Mouse (Mus musculus) intestine, embryonic 16.5 days (tissue): ENCODE measurements around the gene Tmem236. TPM values are rescaled to one million over a fixed set of nuclear protein-coding genes. Genes with fewer than 3 reads are reported as not detected.

ENCODE experiments used
- ATAC-seq: fragments of 200-750 bp; cut with Nextera tagmentation; 2 replicates; pipeline ENCODE4 v1.8.0; 2017; ENCODE audit warnings: moderate TSS enrichment, moderate library complexity
- H3K27ac ChIP-seq: fragments of 300-500 bp; sonication (generic); 2 replicates; pipeline ENCODE4 v1.5.1; 2014; ENCODE audit warnings: mild to moderate bottlenecking, low read length
- H3K27me3 ChIP-seq: fragments of 300-500 bp; sonication (generic); replicated peaks from 2 replicates; pipeline ENCODE4 v1.6.1; 2014; ENCODE audit warnings: low read length, control low read depth, mixed read lengths; ENCODE audit not compliant: control insufficient read depth, insufficient read depth
- H3K36me3 ChIP-seq: fragments of 300-500 bp; sonication (generic); 2 replicates; pipeline ENCODE4 v1.6.1; 2014; ENCODE audit warnings: low read length, control low read depth; ENCODE audit not compliant: control insufficient read depth, insufficient read depth
- H3K4me1 ChIP-seq: fragments of 300-500 bp; sonication (generic); 2 replicates; pipeline ENCODE4 v1.6.1; 2014; ENCODE audit warnings: low read length, control low read depth, mixed read lengths; ENCODE audit not compliant: control insufficient read depth, insufficient read depth
- H3K4me2 ChIP-seq: fragments of 300-500 bp; sonication (generic); 2 replicates; pipeline ENCODE4 v1.6.1; 2014; ENCODE audit warnings: low read depth, low read length, control low read depth
- H3K4me3 ChIP-seq: fragments of 300-500 bp; sonication (generic); 2 replicates; pipeline ENCODE4 v1.5.1; 2014; ENCODE audit warnings: mild to moderate bottlenecking, low read length
- H3K9ac ChIP-seq: fragments of 300-500 bp; sonication (generic); 2 replicates; pipeline ENCODE4 v1.6.1; 2014; ENCODE audit warnings: low read depth, low read length
- H3K9me3 ChIP-seq: fragments of 300-500 bp; sonication (generic); 2 replicates; pipeline ENCODE4 v1.6.1; 2016; ENCODE audit warnings: low read length, control low read depth; ENCODE audit not compliant: control insufficient read depth
- WGBS: fragments of 180-500 bp; shearing (Covaris S2); extraction: QIAGEN DNeasy Blood & Tissue Kit; methylation state at CpG from one replicate; pipeline ENCODE4 v1.1.7; 2014; 5-methylcytosine and 5-hydroxymethylcytosine counted together
- polyA plus RNA-seq: library from polyadenylated mRNA; unstranded; fragments of >200 nt; fragmentation: Nextera tagmentation; extraction: Ambion mirVana; gene quantifications from 2 replicates; pipeline ENCODE4 v1.2.1, GENCODE M21; 2015

Tmem236 gene
- polyA plus RNA-seq, 1 experiment from 2014 or later, result 28.5 TPM

DNA sequence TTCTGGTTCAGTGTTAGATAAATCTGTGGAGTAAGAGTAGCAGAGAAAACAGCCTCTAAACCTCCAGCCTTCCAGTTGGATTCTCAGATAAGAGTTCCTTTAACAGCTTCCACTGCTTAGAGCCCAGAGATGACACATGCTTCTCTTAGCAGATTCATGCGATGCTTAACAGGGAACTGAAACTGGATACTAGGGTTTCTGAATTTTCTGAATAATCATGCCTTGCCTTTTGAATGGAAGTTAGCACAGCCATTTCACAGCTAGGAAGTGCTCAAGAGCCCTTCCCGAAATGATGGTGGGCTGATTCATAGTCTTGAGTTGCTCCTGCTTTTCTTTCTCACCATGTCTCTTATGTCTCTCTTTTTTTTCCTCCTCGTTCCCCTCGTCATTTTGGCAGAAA, 32.5 kb downstream of the Tmem236 start:
- no peak for ATAC-seq
- H3K9ac ChIP-seq, result no peak overlapping the region
- H3K9me3 ChIP-seq, result no peaks in the 10 kb centered on the region
- H3K27ac ChIP-seq, result no peak overlapping the region
- H3K36me3 ChIP-seq, result no peaks in the 10 kb centered on the region
- 82% methylated on average over 4 of the region's 4 CpGs for WGBS
- H3K27me3 ChIP-seq, result no peaks in the 10 kb centered on the region
- no peaks in the 10 kb centered on the region for H3K4me1 ChIP-seq
- H3K4me2 ChIP-seq, result no peak overlapping the region
- H3K4me3 ChIP-seq, result no peak overlapping the region

DNA sequence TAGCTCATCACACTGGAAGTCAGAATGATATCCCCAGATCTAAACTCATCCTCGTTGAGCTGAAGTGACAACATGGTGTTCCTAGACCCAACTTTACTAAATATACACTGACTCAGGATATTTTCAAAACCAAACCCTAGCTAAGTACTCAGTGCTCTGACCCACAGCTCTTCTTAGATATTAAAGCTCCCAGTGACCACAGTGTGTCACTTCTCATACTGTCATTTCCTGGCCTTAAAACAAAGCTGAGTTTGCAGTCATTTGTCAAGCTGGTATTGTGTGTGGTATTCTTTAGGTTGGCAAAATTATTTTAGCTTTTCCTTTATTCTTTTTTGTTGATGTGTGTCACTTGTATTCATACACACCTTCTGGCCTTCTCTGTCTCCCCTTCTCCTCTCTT, 36.4 kb downstream of the Tmem236 start:
- Histone ChIP-seq H3K9ac (no peak overlapping the region), H3K9me3 (no peaks in the 10 kb centered on the region), H3K27ac (no peak overlapping the region), H3K36me3 (no peaks in the 10 kb centered on the region), H3K4me2 (no peak overlapping the region), H3K4me3 (no peak overlapping the region), H3K4me1 (0 out of 2 replicates have a peak, but pooled peaks cover 3% of the 10 kb centered on the region), H3K27me3 (no peaks in the 10 kb centered on the region)
- ATAC-seq, result no peak
- 87% methylated on average over 1 of the region's 1 CpGs for WGBS

DNA sequence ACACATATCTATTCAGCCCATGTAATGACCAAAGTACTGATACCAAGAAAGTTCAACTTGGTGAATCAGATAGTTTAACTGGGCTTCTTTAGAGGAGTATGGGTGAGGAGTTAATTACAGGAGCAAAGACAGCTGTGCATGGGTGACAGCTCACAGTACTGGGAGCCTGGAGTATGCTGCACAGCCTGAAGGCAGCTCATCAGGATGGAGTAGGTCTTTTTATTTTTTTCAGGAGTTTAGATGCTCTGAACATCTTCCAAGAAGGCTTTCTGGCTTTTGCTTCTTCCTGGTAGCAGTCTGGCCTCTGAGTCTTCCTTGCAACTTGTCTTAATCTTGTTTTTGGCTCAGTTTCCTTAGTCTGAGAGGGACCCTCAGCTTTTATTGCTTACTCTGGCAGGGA, 37.3 kb downstream of the Tmem236 start:
- no peaks in the 10 kb centered on the region for H3K27me3 ChIP-seq
- H3K9me3 ChIP-seq, result no peaks in the 10 kb centered on the region
- ATAC-seq, result peak; percentile 45; the same call in 1 of the 2 replicates
- no peak overlapping the region for H3K9ac ChIP-seq
- H3K27ac ChIP-seq, result no peak overlapping the region
- H3K4me3 ChIP-seq, result no peak overlapping the region
- 0 out of 2 replicates have a peak, but pooled peaks cover 3% of the 10 kb centered on the region for H3K4me1 ChIP-seq
- no peaks in the 10 kb centered on the region for H3K36me3 ChIP-seq
- H3K4me2 ChIP-seq, result no peak overlapping the region

DNA sequence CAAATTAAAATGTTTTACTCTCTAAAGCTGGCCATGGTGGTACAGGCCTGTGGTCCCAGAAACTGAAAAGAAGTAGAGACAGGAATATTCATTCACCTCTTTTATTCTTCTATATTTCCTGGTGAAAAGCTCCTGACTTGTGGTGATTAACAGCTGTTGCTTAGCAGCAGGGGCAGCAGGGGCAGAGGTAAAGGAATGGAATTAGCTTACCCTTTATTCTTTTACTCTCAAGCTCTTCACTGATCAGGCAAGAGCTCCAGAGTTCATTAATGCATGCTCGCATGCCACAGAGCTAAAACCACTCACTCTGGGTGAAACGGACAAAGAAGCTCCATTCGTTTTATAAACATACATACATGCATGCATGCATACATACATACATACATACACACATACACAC, 40.4 kb downstream of the Tmem236 start:
- no peaks in the 10 kb centered on the region for H3K27me3 ChIP-seq
- 48% methylated on average over 3 of the region's 3 CpGs for WGBS
- H3K36me3 ChIP-seq, result no peaks in the 10 kb centered on the region
- H3K4me1 ChIP-seq, result 0 out of 2 replicates have a peak, but pooled peaks cover 3% of the 10 kb centered on the region
- H3K4me3 ChIP-seq, result no peak overlapping the region
- peak; percentile 42; the same call in 1 of the 2 replicates for ATAC-seq
- H3K27ac ChIP-seq, result no peak overlapping the region; the same call in 1 of the 2 replicates
- H3K4me2 ChIP-seq, result no peak overlapping the region
- no peaks in the 10 kb centered on the region for H3K9me3 ChIP-seq
- H3K9ac ChIP-seq, result no peak overlapping the region

DNA sequence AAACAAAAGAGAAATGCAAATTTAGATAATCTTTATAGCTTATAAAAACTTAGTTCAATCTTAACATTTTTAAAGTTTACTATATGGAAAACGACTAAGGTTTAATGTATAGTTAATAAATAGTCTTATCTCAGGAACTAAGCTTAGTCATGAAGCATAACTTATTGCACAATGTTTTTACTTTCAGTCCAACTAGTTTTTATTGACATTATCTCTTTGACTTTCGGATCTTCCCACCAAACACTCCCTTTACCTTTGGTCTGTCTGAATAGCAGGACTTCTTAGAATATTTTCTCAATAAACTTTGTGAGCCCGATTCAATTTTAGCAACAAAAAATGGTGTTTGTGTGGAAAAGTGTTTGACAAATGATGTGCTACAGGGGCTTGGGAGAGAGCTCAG, 42.3 kb downstream of the Tmem236 start:
- Histone ChIP-seq H3K36me3 (no peaks in the 10 kb centered on the region), H3K9me3 (no peaks in the 10 kb centered on the region), H3K27ac (peak overlapping the region; percentile 2; the same call in 1 of the 2 replicates), H3K4me3 (no peak overlapping the region), H3K9ac (no peak overlapping the region), H3K4me2 (no peak overlapping the region), H3K4me1 (0 out of 2 replicates have a peak, but pooled peaks cover 3% of the 10 kb centered on the region), H3K27me3 (no peaks in the 10 kb centered on the region)
- WGBS, result 50% methylated on average over 3 of the region's 3 CpGs
- peak; percentile 60 for ATAC-seq

DNA sequence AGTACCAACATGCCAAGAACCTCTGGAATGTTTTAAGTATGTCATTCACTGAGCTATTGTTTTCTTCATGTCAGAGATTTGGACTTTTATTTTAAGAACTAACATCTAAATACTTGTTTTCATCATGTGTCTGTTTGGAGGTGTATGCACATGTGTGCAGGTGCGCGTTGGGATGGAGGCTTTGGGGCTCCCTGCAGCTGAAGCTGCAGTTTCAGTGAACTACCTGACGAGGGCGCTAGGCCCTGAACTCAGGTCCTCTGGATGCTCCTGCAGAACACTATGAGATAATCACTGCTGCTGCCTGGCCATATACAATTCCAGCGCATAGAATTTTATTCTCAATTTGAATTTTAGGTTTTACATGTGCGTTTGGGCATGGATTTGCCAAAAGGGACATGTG, 43.8 kb downstream of the Tmem236 start:
- H3K4me2 ChIP-seq, result no peak overlapping the region
- 77% methylated on average over 6 of the region's 6 CpGs for WGBS

DNA sequence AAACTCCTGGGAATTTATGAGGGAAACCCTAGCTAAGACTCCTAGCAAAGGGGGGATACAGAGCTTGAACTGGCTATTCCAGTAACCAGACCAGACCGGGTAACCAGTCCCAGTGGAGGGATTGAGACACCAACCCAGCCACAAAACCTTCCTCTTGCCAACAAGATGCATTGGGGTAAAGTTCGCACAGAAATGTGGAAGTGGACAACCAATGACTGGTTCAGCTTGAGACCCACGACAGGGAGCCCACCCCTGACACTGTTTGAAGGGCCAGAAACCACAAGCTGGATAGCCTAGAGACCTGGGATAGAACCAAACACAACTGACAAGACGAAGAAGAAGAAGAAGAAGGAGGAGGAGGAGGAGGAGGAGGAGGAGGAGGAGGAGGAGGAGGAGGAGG, 50.1 kb downstream of the Tmem236 start:
- Histone ChIP-seq H3K36me3 (no peaks in the 10 kb centered on the region), H3K9ac (no peak overlapping the region), H3K4me3 (no peak overlapping the region), H3K4me1 (no peaks in the 10 kb centered on the region; the same call in 1 of the 2 replicates), H3K27ac (no peak overlapping the region), H3K9me3 (no peaks in the 10 kb centered on the region), H3K4me2 (no peak overlapping the region), H3K27me3 (no peaks in the 10 kb centered on the region)
- 73% methylated on average over 3 of the region's 4 CpGs for WGBS
- no peak for ATAC-seq

More for the DNA sequence above, 43.8 kb downstream of the Tmem236 start:
- Histone ChIP-seq H3K9ac (no peak overlapping the region), H3K36me3 (no peaks in the 10 kb centered on the region), H3K9me3 (no peaks in the 10 kb centered on the region), H3K4me1 (0 out of 2 replicates have a peak, but pooled peaks cover 3% of the 10 kb centered on the region), H3K27ac (no peak overlapping the region), H3K4me3 (no peak overlapping the region), H3K27me3 (no peaks in the 10 kb centered on the region)
- no peak for ATAC-seq

DNA sequence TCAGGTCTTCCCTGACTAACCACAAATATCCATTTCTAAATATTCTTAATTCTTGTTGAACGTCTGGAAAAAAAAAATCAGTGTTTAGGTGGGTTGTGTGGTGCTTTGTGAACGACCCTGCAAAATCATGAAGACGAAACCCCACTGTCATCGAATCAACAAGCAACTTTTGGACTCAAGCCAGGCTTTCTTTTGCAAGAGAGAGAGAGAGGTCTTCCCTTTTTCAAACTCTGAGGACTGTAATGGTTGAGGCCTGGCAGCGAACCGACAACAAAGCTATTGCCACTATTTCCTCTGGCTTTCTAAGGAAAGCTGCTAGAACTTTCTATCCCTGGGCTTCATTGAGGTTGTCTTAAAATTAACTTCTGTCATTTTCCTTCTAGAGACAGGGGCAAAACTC, 54.2 kb downstream of the Tmem236 start:
- Histone ChIP-seq H3K36me3 (no peaks in the 10 kb centered on the region), H3K4me1 (no peaks in the 10 kb centered on the region; the same call in 1 of the 2 replicates), H3K4me2 (no peak overlapping the region), H3K9me3 (no peaks in the 10 kb centered on the region), H3K4me3 (no peak overlapping the region), H3K27ac (no peak overlapping the region), H3K9ac (no peak overlapping the region), H3K27me3 (no peaks in the 10 kb centered on the region)
- 64% methylated on average over 6 of the region's 6 CpGs for WGBS
- no peak for ATAC-seq

DNA sequence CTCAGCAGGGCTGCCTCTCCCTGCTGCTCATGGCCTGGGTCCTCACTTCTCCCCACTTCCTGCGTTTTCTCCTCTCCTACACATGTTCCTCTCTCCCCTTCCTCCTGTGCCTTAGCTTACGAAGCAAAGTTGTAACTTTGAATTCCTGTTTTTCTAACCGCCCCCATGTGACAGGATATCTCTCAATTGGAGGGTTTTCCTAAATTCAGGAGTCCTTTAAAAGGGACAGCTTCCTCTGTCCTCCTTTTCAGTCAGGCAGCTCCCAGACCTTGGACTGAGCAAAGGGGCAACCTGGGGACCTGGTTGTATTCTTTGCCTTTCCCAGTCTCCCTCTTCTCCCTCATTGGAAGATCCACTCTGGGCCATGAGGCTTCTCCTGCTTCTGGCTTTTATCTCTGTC, 54.8 kb downstream of the Tmem236 start, which contains the start of gene Mrc1:
Gene Mrc1 (plus strand): TSS at position 244 of the 400 bp plus-strand sequence.
- H3K27ac ChIP-seq, result no peak within 1 kb of the TSS
- H3K9me3 ChIP-seq, result no peaks in the 10 kb centered on the region
- no peak for ATAC-seq
- WGBS, result 45% methylated on average over 3 of the region's 3 CpGs
- H3K36me3 ChIP-seq, result no peaks in the 10 kb centered on the region
- H3K4me3 ChIP-seq, result no peak within 1 kb of the TSS
- H3K4me1 ChIP-seq, result no peaks in the 10 kb centered on the region; the same call in 1 of the 2 replicates
- H3K4me2 ChIP-seq, result no peak within 1 kb of the TSS
- H3K9ac ChIP-seq, result no peak within 1 kb of the TSS
- no peaks in the 10 kb centered on the region for H3K27me3 ChIP-seq

DNA sequence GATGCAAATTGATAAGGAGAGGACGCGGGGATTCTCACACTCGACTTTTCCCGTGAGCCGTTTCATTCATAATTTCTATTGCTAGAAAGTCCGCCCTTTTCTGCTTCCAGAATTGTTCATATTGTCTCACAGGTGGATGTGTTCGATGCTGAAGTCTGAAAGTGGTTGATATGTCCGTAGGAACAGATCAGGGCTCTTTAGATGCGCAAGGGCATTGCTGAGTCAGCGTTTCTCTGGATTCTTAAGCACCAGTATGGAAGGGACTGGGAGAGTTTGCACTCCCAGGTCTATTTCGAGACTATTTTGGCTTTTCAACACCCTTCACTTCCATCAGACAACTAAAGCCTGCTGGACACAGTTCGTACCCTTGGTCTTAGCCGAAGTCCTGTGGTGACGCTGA, 55.7 kb downstream of the Tmem236 start:
- no peak overlapping the region for H3K27ac ChIP-seq
- no peaks in the 10 kb centered on the region for H3K36me3 ChIP-seq
- no peak overlapping the region for H3K4me3 ChIP-seq
- no peaks in the 10 kb centered on the region for H3K27me3 ChIP-seq
- WGBS, result 89% methylated on average over 14 of the region's 14 CpGs
- no peak overlapping the region for H3K4me2 ChIP-seq
- no peaks in the 10 kb centered on the region for H3K9me3 ChIP-seq
- H3K9ac ChIP-seq, result no peak overlapping the region
- ATAC-seq, result no peak
- no peaks in the 10 kb centered on the region; the same call in 1 of the 2 replicates for H3K4me1 ChIP-seq
